Mouse (Mus musculus) neural tube, embryonic 13.5 days (tissue): ENCODE measurements at regions not wholly inside any gene's neighbourhood (a gene's known extent, or its start where the extent isn't known, plus 50 kb on each side); places are given as distances from the start of the nearest gene placed in this dataset.

Experiments
- ATAC-seq: fragments of 200-750 bp; cut with Nextera tagmentation; 2 replicates; pipeline ENCODE4 v1.8.0; 2017; ENCODE audit warnings: low read depth, mild to moderate bottlenecking, moderate TSS enrichment, moderate library complexity
- H3K27ac ChIP-seq: fragments of 300-500 bp; sonication (generic); replicated peaks from 2 replicates; pipeline ENCODE4 v1.5.1; 2015; ENCODE audit warnings: moderate library complexity, mild to moderate bottlenecking, inconsistent platforms
- H3K27me3 ChIP-seq: fragments of 300-500 bp; sonication (generic); 2 replicates; pipeline ENCODE4 v1.6.1; 2015; ENCODE audit warnings: mild to moderate bottlenecking, inconsistent platforms
- H3K36me3 ChIP-seq: fragments of 300-500 bp; sonication (generic); 2 replicates; pipeline ENCODE4 v1.6.1; 2015; ENCODE audit warnings: mild to moderate bottlenecking, inconsistent platforms
- H3K4me1 ChIP-seq: fragments of 300-500 bp; sonication (generic); replicated peaks from 2 replicates; pipeline ENCODE4 v1.6.1; 2015; ENCODE audit warnings: inconsistent platforms
- H3K4me2 ChIP-seq: fragments of 300-500 bp; sonication (generic); 2 replicates; pipeline ENCODE4 v1.6.1; 2015; ENCODE audit warnings: inconsistent platforms, mild to moderate bottlenecking, moderate library complexity
- H3K4me3 ChIP-seq: fragments of 300-500 bp; sonication (generic); 2 replicates; pipeline ENCODE4 v1.5.1; 2015; ENCODE audit warnings: mild to moderate bottlenecking, inconsistent platforms
- H3K9ac ChIP-seq: fragments of 300-500 bp; sonication (generic); 2 replicates; pipeline ENCODE4 v1.6.1; 2015; ENCODE audit warnings: moderate library complexity, mild to moderate bottlenecking, inconsistent platforms
- H3K9me3 ChIP-seq: fragments of 300-500 bp; sonication (generic); 2 replicates; pipeline ENCODE4 v1.6.1; 2016; ENCODE audit warnings: inconsistent platforms
- WGBS: fragments of 180-500 bp; shearing (Covaris S2); methylation state at CpG from one replicate; pipeline ENCODE4 v1.1.7; 2015; 5-methylcytosine and 5-hydroxymethylcytosine counted together

GRCm38 (mm10) chr1:89400734-89401202 is 53.8 kb upstream of the Agap1 start:
- Histone ChIP-seq H3K4me2 (no peak overlapping the region), H3K27me3 (no peaks in the 10 kb centered on the region), H3K9ac (no peak overlapping the region), H3K4me1 (peaks cover 13% of the 10 kb centered on the region), H3K27ac (peak overlapping the region; percentile 61), H3K9me3 (no peaks in the 10 kb centered on the region), H3K4me3 (no peak overlapping the region), H3K36me3 (no peaks in the 10 kb centered on the region)
- peak; percentile 92 for ATAC-seq
- 12% methylated on average over 10 of the region's 10 CpGs for WGBS

GRCm38 (mm10) chr1:89402513-89403210 is 51.9 kb upstream of the Agap1 start:
- H3K36me3 ChIP-seq, result no peaks in the 10 kb centered on the region
- WGBS, result 79% methylated on average over 5 of the region's 5 CpGs
- H3K4me1 ChIP-seq, result peaks cover 15% of the 10 kb centered on the region
- H3K9ac ChIP-seq, result no peak overlapping the region
- no peak overlapping the region for H3K27ac ChIP-seq
- no peak overlapping the region for H3K4me3 ChIP-seq
- ATAC-seq, result no peak
- H3K9me3 ChIP-seq, result no peaks in the 10 kb centered on the region
- H3K27me3 ChIP-seq, result no peaks in the 10 kb centered on the region
- H3K4me2 ChIP-seq, result no peak overlapping the region

DNA sequence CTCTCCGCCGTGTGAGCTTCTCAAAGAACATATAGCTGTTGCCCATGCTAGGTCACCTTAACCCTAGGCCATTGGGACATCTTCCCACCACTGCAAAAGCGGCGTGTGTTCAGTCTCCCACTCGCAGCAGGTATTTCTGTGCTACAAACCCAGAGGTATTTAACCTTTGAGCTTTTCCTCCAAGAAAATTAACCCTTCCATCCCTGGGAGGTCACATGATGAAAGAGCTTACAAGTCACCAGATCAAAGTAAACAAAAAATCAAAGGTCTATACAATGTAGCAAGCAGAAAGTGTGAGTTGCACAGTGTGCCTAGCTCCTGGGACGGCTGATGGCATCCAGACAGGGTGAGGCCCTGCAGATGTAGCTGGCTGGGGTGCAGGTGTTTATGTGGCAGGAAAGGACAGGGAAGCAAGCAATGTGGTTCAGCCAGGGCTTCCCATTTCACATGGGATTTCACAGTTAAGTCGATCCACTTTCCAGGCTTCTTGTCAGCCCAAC is 51.0 kb upstream of the Agap1 start:
- peaks cover 15% of the 10 kb centered on the region for H3K4me1 ChIP-seq
- no peak overlapping the region for H3K9ac ChIP-seq
- ATAC-seq, result no peak
- no peaks in the 10 kb centered on the region for H3K27me3 ChIP-seq
- no peaks in the 10 kb centered on the region for H3K36me3 ChIP-seq
- no peak overlapping the region for H3K27ac ChIP-seq
- H3K4me2 ChIP-seq, result no peak overlapping the region
- no peaks in the 10 kb centered on the region for H3K9me3 ChIP-seq
- H3K4me3 ChIP-seq, result no peak overlapping the region
- 72% methylated on average over 7 of the region's 7 CpGs for WGBS
